Mouse (Mus musculus) thymus, adult 18-20 months (tissue): ENCODE results near the gene Crispld2.
A peak's percentile ranks its signal among the peaks of the same experiment; 100 is the strongest.

Source experiments
- DNase-seq, 2 experiments: peaks; one replicate each; pipeline ENCODE4 v3.0.0; 2022; ENCODE audit warnings: mixed read lengths in 2 of 2

Gene Crispld2

GRCm38 (mm10) chr8:120072259-120072658, 80.0 kb downstream of the Crispld2 start:
- no peak for DNase-seq

DNA sequence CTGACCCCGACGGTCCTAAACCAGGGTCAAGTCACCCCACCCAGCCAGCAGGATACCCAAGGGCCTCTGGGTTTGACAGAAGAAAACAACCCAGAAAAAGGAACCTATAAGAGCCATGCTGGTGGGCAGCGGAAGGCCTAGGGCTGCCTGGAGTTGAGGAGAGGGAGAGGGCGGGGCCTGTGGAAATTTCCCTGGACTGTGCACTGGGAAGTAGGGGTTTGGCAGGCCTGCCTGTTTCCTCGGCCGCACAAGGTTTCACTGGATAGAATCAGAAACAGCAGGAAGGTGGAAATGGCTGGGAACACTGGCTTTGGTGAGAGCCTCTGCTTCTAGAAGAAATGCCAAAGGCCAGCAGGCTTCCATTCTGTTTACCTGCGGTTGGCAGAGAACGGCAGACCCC, 80.6 kb downstream of the Crispld2 start:
- no peak for DNase-seq

DNA sequence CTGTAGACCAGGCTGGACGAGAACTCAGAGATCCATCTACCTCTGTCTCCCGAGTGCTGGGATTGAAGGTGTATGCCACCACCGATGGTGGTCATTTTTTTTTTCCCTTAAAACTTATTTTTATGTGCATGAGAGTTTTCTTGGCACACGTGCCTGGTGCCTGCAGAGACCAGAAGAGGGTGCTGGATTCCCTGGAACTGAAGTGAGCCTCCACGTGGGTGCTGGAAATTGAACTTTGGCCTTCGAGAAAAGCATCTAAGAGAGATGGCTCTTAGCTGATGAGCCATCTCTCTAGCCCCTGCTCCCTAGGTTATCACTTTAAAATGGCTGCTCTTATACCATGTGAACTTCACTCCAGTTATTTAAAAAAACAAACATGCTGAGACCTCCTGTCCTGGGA, 82.3 kb downstream of the Crispld2 start:
- no peak for DNase-seq

DNA sequence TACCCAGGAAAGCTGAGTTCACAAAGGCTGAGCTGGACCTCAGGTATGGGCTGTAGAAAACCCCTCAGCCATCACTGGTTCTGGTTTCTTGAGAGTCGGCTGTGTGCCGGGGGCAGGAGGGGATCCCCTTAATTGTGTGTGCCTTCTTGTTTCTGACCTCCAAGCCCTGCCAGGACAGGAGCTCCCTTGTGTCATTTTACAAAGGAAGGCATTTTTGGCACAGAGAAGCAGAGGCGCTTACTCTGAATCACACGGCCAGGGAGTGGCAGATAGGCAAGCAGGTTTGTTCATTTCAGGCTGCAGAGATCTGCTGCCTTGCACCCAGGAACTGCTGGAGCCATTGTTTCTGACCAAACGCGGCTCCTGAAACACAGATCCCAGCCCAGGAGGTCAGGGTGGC, 83.1 kb downstream of the Crispld2 start:
- no peak for DNase-seq

- peak; percentile 47 to 52 for DNase-seq
Measured at GRCm38 (mm10) chr8:120078080-120078479, 85.8 kb downstream of the Crispld2 start.

DNA sequence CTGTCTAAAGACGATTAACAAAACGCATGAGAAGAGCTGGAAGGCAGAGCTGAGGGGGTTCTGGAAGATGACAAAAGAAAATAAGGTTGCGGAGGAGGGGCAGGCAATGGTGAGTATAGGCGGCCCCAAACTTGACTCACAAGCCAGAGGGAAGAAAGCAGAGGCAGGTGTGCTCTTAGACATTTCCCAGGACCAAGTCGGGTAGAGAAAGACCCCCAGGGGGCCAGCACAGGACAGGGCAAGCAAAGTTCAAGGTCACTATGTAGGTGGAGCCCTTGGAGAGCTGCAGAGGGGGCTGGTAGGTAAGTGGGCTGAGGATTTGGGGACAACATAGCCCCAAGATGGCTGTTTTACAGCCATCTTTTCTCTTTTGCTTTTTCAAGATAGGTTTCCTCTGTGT, 87.1 kb downstream of the Crispld2 start:
- no peak for DNase-seq

DNA sequence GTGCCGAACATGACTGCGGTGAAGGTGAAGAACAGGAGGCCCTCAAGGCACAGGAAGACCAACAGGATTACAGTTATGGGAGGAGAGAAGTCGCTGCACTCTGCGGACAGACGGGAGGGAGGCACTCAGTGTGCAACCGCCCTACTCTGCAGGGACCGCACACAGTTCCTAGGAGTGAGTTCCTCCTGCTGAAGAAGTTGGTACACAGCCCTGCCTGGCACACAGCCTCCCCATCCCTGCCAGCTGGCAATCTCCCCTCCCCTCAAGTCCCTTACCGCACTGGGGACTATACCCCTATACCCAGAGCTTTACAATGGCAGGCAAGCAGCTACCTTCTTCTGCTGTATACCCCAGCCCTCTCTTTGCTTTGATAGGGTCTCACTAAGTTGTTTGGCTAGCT, 91.0 kb downstream of the Crispld2 start:
- no peak for DNase-seq

DNA sequence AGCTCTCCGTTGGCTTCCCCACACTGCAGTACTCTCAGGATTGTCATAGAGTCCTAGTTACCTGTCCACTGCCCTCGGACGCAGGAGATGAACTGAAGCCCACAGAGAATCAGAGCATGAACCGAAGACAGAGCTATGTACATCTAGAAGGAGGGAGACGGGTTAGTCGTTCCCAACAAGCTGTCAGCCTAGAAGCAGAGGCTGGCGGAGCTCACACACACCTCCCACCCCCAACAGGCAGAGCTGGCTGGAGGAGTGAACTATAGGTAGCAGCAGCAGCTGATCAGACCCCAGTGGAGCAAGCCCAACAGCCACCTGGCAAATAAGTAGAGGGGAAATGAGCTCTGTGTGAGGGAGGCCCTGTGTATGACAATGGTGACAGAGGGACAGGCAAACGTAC, 92.5 kb downstream of the Crispld2 start:
- DNase-seq: no peak

GRCm38 (mm10) chr8:120089511-120089910, 97.3 kb downstream of the Crispld2 start:
- no peak for DNase-seq

- DNase-seq: no peak
Measured at GRCm38 (mm10) chr8:120091032-120091431, 98.8 kb downstream of the Crispld2 start.

DNA sequence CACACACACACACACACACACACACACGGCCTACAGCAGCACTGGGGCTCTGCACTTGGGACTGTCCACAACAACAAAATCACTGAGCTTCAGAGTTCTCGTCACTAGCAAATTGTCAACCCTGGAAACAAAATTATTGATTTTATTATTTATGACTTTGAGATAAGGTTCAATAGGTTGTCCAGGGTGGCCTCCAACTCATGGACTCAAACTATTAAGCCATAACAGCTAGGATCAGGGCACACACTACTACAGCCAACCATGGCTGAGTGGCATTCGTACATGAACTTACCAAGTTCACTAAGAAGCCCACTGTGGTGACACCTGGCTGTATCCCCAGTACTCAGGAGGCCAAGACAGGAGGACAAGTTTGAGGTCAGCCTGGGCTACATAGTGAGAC, 100.9 kb downstream of the Crispld2 start:
- no peak for DNase-seq

DNA sequence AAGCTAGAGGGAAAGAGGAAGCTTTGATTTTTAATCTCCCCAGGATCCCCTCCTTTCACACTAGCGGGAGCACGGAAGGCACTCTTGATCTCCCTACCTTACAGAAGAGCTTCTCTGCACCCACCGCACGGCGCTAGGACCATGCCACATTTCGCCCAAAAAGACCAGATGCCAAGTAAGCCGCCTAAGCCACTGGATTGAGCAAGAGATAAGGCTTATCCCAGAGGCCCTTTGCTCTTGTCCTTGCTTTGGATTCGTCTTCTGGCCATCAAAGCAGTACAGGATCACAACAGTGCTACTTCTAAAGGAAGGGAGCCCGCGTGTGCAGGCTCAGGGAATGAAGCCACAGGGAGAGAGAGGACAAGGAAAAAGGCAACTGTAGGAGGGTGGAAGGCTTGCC, 102.6 kb downstream of the Crispld2 start:
- DNase-seq: no peak

- DNase-seq: no peak
Measured at GRCm38 (mm10) chr8:120096486-120096885, 104.2 kb downstream of the Crispld2 start.

DNA sequence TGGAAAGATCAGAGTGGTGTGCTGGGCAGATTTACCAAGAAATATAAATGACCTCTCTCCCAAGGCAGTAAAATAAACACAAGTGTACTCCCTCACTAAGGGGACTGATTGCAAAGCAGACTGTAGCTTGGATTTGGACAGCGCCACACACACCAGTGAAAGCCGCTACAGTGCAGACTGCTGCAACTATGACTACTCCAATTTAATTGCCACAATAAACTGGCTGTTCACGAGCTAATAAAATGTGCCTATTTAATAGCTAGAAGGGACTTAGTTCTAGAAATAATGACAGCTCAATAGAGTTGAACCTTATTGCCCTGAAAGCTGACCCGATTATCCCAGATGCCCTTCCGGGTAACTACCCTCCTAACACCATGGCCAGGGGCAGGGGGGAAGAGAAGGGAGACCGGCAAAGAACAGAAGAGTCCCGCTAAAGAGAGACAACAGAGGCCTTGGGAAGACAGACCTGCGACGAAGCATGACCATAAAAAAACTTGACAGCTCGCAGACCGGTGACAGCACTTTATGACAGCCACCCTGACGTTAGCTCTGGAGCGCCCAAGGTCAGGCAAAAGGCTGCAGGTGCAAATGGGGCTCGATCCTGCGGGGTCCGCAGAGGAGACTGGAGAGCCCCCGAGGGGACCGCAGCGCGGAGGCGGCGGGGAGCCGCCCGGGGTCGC, 108.3 kb downstream of the Crispld2 start:
- DNase-seq: no peak

GRCm38 (mm10) chr8:120101068-120101972, 109.1 kb downstream of the Crispld2 start, which contains the start of gene Zdhhc7:
Zdhhc7 (minus strand) TSS chr8:120101482.
- peak; percentile 61 to 62 for DNase-seq
